Mouse (Mus musculus): Measurements from ENCODE around the gene Ecm1. TPM values are rescaled to one million over a fixed set of nuclear protein-coding genes. Genes with fewer than 3 reads are reported as not detected.
A peak's percentile ranks its signal among the peaks of the same experiment; 100 is the strongest.
"Not testable (repeated sequence)": the region's sequence is repeated elsewhere in the genome, so short reads cannot be mapped to it uniquely, and the experiment has no call there.

Ecm1 gene
- total RNA-seq, 2 experiments from 2014 or later: 428 to 676 TPM

DNA sequence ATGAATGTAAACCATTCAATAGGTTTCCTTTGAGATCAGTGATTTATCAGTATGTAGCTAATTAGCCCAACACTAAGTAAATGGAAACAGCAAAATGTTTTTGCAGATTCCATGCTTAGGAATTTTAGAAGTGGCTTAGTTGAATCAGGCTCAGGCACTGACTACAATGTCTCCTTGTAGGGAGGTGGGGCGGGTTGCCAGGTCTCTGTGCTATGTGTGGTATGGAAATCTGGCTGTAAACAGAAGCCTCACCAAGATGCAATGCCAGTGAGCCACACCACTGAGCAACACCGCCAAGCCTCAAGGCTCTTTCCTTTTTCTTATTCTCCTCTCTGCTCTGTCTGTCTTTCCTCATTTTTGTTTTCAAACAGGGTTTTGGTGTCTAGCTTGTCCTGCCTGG, 10.5 kb downstream of the Ecm1 start:
- no peak for DNase-seq

DNA sequence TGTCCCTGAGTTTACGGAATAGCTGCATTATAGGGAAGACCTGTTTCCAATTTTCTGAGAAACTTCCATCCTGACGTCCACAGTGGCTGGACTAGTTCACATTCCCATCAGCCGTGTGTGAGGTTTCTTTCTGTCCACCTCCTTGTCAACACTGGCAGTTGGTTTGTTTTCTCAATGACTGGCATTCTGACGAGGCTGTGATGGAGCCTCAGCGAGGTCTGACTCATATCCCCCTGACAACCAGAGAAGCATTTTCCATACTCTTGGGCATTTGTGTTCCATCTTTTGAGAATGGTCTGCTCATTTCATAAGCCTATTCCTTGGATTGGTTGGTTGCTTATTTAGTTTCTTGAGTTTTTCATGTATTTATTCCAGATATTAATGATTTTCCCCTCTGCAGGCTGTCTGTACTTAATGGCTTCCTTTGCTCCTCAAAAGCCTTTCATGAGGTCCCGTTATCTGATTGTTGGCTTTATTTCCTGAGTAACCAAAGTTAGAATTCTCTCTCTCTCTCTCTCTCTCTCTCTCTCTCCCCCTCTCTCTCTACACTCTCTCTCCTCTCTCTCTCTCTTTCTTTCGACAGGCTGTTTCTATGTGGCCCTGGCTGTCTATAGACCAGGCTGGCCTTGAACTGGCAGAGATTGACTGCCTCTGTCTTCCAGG, 12.5 kb downstream of the Ecm1 start:
- DNase-seq: no peak

DNA sequence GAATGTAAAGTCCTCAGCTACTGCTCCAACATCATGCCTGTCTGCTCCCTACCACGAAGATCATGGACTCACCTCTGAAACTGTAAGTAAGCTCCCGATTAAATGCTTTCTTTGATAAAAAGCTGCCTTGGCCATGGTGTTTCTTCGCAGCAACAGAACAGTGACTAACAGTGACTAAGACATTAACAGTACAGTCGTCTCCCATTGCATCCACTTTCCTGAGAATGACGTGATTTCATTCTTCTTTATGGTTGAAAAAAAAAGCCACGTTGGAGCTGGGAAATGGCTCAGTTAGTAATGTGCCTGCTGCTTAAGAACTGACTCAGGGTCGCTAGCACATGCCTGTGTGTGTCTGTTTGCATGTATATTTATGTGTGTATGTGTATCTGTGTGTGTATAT, 13.5 kb downstream of the Ecm1 start:
- DNase-seq: no peak

DNA sequence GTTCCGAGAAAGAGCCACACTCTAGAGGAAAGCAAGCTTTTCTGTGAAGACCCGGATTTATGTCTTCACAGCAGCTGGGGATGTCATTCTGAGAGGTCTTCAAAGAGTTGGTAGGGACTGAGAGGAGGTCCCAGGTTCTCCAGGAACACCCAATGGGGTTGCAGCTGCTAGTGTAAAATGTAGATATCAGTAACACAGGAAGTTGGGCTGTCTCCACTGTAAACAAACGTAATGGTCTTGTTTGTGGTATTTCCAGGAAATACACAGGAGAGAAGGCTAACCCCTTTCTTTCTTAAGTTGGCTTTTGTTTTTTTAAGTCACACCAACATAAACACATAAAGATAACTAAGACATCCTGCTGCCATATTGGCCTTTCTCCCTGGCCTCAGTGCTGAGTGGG, 17.0 kb downstream of the Ecm1 start:
- no peak for DNase-seq

DNA sequence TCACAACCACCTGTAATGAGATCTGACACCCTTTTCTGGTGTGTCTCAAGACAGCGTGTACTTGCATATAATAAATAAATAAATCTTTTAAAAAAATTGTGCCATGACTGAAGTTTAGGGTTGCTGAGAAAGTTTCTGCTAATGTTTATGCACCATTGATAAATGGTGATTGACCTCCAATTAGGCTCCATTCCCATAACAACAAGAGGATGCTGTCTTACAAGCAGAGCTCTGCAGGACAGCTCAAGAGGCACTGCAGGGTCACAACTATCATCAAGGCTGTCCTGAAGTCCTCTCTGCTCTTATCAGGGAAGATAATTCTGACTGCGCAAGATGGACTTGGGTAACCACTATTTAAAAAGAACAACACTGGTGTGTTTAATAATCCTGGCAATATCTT, 21.2 kb downstream of the Ecm1 start:
- DNase-seq: no peak

DNA sequence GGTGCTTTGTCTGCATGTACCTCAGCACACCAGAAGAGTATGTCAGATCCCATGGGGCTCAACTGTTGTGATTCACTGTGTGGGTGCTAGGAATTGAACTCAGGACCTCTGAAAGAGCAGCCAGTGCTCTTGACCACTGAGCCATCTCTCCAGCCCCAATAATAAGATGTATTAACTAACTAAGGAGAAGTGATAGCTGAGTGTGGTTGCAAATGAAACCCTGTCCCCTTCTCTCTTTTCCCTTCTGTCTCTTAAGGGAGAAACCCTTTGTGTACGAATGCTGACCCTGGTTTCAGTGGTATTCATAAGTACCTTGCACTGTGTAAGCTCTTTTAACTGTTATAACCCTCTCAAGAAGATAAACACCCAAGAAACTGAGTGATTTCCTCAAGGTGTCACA, 23.3 kb downstream of the Ecm1 start:
- no peak for DNase-seq

DNA sequence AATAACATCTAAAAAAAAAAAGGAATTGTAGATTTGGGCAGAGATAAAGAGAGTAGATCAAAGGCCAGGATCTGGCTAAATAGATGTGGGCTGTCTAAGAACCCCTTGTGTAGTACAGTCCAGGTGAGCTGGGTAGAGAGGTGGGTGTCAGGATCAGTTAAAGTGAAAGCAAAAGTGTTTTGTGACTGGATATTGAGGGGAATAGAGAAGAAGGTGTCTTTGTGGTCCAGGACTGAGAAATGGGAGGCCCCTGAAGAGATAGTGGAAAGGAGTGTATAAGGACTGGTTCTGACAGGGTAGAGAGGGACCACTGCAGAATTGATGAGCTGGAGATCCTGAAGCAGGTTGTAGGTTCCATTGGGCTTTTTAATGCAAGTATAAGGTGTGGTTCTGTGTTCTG, 29.4 kb downstream of the Ecm1 start:
- DNase-seq: no peak

DNA sequence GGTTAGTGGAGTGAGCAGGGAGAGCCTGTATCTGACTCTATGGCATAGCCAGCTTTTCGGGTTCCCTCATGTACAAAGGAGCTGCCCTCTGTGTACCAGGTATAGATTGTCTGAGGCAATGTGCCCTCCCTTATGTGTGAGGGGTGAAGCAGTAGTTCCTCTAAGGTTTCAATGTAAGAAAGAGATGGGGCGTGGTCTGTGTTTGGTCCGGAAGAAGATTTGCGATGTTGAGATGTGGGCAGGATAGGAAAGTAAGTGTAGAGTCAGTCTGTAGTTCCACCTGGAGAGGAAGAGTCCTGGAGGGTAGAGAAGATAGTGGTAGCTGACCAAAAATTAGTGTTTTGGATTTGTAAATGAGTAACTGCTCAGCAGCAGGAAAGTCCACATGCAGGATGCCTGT, 30.3 kb downstream of the Ecm1 start:
- DNase-seq: no peak

DNA sequence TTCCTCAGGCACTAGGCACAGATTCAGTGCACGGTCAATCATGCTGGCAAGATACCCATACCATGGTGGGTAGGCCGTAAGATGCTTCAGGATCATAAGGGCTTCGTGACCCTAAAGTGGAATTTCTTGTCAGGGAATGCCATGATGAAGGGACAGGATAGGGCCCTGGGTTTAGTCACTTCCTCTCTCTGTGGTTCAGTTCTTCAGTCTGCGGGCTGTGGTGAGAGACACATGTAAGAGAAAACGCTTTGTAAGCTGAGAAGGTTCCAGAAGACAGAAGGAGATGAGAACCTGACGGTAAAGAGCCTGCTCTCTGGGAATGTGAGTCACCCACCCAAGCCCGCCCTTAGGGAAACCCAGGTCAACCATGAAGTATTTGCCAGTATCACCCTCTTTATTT, 31.9 kb downstream of the Ecm1 start:
- DNase-seq: no peak

DNA sequence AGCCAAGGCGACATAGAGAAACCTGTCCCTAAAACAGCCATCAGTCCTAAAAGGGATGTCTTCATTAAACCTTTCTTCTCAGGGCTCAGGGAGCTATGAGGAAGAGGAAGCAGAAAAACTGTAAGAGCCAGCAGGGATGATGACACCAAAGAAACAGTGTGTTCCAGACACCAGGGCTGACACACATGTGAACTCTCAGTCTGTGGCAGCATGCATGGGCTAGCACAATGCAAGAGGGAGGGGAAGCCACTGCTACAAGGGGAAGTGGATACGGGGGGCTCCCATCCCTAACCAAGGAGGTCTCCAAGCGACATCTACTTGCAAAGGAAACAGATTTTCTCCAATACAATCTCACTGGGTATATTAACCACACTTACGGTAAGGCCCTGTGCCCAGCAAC, 33.1 kb downstream of the Ecm1 start:
- DNase-seq: no peak

DNA sequence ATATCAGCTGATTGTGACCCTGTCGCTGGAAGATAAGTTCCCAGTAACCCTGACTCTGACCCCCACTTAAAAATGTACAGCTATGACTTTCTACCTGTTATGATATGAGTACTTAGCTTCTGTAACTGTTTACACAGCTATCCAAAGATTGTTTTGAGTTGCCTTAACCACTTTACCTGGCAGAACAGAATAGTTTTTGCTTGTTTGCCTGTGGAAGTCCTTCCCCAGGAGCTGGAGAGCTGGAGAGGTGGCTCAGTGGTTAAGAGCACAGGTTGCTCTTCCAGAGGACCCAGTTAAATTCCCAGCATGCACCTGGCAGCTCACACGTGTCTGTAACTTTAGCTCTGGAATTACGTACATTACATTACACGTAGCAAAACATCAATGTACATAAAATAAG, 34.8 kb downstream of the Ecm1 start:
- DNase-seq: no peak

DNA sequence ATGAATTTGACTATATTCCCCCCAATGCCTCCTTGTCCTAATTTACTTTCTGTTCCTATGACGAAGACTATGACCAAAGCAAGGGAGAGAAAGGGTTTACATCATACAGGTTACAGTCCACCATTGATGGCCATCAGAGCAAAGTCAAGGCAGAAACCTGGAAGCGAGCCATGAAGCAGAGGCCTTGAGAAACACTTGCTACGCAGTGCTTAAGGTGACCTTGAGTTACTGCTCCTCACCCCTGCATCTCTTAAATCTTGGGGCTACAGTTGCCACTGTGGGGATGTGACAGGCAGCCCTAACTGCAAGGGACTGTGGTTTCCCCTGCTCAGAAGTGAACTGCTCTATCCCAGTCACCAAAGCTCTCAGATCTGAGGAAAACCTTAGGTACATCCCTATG, 36.1 kb downstream of the Ecm1 start:
- DNase-seq: no peak

DNA sequence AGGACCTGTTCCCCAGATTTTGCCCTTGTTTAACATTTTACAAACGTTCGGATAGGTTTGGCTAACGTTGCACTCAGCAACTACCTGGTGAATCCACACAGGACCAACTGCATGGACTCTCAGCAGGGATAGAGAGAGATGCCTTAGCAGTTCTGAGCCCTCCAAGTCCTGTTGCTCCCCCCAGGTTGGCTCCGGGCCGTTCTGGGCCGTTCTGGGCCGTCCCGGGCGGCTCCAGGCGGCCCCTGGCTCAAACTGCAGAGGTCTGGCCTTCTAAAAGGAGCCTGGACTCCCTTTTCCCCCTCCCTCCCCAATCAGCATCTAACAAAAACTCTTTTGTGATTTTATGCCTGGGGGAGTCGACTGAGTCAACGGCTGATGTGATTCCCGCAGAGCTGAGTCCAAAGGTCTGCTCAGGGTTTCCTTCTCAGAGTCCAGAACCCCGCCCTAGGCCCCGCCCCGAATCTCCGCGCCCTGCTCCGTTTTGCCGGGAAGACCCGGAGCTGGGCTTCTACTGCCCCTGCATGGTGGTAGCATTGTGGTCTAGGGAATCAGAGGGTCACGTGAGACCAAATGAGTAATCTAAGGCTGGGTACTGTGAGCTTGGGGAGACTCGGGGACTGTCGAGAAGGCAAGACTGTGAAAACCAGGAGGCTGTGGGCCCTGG, 37.4 kb downstream of the Ecm1 start:
- peak; percentile 78 to 85 for DNase-seq

DNA sequence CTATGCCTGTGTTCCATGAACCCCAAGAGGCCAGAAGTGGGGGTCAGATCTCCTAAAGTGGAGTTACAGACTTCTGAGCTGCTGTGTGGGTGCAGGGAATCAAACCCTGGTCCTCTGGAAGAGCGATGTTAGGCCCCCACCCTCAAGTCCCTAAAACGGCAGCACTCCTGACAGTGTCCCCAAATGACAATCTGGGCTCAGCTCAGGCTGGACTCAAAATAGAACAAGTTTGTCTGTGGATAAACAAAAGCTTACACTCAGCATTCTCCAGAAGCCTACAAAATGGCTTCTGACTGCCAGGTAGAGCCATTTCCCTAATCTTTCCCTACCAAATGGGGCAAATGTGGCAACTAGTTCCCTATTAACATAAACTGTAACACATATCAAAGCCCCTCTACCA, 38.3 kb downstream of the Ecm1 start:
- no peak for DNase-seq

DNA sequence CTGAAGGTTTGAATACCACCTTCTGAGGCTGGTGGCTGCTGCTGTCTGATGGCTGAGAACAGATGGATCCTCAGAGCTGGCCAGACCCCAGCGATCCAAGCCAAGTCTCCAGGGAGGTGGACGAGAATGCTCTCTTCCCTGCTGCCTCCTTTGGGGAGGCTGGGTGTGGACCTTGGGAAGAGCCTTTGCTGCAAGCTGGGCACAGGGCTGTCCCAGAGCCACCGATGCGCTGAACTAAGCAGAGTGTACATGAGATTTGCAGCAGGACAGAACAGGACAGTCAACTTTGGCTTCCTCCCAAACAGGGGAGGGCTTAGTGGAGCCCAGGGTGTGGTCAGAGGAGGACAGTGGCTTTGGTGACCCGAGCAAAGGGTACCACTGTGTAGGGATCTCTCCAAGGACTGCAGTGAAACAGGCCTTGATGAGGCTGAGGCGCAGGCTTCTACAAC, 39.1 kb downstream of the Ecm1 start:
- DNase-seq: peak in 1 of 2 experiments; percentile 49

DNA sequence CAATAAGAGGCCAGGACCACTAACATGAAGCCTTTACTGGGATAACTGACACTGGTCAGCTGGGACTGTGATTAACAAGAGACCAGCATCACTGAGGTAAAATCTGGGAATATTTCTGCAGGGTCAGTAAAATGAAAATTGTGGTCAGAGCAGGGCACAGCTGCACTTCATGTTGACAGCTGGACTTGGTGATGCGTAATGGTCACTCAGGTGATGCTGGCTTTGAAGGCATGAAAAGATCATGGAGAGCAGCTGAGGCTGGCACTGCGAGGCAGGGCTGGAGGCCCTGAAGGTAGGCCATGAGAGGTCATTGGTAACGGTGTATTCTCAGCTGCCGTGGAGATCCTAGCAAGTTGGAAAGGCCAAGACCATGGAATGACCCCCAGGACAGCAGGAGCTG, 41.1 kb downstream of the Ecm1 start:
- no peak for DNase-seq

DNA sequence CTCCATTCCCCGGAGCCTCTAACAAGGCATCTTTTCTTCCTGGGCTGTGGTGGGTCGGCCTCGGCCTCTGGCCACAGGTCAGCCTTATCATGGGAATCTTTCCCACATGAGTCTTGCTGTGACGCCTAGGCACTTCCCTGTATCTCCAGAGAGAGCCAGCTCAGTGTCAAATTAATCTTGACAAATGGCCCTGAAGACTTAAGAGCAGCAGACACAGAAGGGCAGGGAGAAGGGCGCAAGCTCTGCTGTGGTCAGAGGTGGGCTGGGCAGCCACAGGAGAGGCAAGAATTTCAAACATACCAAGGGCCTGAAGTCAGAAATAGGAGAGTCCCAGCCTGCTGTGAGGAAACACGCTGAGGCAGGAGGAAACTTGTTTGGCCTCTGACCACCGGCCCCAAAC, 43.0 kb downstream of the Ecm1 start:
- DNase-seq: peak; percentile 64 to 73

DNA sequence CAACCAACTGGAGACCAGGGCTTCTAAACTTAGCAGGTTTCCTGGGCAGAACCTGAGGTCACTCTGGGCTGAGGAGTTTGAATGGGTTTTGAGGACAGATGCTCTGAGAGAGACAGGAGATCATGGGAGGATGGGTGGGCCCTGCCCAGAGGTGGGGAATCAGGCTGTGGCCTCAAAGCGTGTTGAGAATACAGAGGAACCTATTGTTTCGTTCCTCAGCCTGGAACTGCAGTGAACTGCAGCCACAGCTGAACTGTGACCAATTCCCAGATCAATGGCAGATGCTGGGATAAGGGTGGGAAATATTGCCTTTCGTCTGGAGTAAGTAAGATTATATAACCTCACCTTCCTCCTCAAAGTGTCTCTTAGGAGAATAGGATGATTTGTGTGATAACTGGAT, 43.6 kb downstream of the Ecm1 start:
- DNase-seq: no peak

DNA sequence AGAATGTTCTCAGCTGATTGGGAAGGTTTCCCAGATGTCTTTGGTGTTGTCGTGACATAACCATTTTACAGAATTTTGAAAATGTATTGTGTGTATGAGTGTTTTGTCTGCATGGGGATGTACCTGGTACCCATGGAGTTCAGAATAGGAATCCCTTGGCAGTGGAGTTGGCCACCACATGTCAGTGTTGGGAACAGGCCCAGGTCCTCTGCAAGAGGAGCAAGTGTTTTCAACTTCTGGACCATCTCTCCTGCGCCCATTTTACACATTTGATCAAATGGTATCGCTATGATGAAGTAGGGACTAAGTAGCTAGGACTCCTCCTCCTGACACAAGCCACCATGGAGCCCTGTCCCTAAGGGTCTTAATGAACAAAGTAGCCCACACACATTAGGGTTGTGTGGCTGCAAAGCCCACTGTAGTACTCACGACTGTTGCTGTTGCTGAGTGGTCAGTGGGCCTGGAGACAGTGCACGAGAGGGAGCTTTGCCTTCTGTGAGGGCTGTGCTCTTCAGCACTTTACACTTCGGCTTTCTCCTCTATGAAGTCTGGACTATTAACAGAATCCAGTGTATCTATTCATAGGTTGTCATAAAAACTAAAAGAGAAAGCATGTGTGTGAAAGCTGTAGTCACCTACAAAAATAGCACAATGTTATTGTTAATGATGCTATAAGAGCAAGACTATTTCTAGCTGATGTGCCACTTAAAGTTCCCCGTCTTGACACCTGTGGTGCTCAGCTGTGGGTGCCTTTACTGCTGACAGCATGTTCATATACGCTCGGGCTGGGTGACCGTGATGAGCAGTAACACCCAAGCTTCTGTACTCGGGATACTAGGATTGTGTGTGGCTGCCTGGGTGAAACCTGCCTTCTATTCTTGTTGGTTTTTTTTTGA, 44.3 kb downstream of the Ecm1 start:
- no peak for DNase-seq

DNA sequence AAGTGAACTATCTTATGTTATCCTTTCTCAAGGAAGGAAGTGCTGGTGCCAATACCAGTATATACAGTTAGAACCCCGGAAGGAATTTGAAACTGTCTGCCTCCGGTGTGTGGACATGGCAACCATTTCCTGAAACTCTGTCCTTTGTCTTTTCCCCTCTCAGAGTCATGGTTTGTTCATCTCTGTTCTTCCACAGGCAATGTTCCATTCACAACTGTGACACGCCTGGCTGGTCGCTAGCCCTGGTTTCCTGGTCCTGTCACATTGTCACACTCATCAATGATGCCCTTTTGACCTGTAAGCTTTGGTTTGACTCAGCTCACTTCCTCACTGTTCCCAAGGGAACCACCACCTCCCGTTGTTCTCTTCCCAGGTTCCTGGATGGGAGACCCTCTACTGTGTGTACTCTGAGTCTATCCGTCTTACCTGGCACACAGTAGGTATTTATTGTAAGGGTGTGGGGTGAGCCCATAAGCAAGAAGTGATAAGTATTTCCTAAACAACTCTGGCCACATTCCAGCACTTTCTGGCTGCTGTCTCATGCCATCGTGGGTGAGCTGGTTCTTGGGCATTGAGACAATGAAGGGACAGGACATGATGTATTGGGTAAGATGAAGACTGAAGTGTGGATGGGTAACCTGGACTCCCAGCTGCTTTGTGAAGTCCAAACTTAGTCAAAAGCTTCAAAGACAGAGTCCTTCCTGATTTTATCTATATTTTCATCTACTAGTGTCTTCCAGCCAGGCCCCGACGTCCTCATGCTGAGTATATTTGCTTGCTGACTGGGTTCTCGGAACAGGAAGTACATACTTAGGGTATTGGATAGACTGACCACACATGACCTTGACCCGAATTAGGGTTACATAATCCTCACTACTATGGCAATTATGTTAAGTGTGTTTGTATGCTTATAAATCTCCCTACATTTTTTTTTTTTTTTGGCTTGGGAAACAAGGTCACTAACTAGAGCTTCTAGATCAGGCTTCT, 45.3 kb downstream of the Ecm1 start:
- no peak for DNase-seq

DNA sequence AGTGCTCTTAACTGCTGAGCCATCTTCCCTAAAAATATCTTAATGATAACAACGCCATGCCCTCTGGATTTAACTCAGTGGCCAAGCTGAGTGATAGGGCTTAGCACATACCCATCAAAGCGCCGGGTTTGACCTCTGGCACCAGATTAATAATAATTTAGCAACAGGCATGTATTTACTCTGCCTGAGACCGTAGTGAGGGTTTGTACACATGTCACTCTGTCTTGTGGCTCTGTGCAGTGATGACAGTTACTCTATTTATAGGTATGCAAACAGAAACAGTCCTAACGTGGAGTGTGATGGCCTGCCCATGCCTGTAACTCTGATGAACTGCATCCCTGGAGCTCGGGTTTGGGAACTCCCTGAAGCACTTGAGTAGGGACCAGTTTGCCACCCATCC, 46.7 kb downstream of the Ecm1 start:
- no peak for DNase-seq

DNA sequence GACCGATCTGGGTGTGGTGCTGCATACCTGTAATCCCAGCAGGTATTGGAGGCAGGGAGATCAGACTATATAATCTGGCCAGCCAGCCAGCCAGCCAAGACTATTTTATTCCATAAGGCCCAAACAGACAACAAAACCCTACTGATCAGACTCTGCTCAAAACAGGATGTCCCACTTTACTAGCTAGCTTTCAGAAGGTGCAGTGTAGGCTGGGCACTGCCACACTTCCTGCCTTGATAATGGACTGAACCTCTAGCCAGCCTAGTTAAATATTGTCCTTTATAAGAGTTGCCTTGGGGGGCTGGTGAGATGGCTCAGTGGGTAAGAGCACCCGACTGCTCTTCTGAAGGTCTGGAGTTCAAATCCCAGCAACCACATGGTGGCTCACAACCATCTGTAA, 48.8 kb downstream of the Ecm1 start:
- not testable (repeated sequence) for DNase-seq

Measured in adrenal gland, postnatal 36 days (tissue).